Mouse (Mus musculus): ENCODE data around the gene Ubb. TPM values are rescaled to one million over a fixed set of nuclear protein-coding genes. Genes with fewer than 3 reads are reported as not detected.
A peak's percentile ranks its signal among the peaks of the same experiment; 100 is the strongest.

Ubb gene
- polyA plus RNA-seq, 2 experiments, result 1,031 to 1,383 TPM

- peak in 2 of 3 experiments; percentile 34 to 61 for DNase-seq (ENCODE audit: low read depth in 3 of 3, low spot score in 3 of 3)
- Histone ChIP-seq H3K9me3 (ENCODE audit: control insufficient read depth, low read length) (no peaks in the 10 kb centered on the region), H3K9ac (replicated peaks) (peak overlapping the region; percentile 98), H3K27me3 (ENCODE audit: control insufficient read depth, insufficient read depth, low read length) (no peaks in the 10 kb centered on the region), H3K4me1 (replicated peaks; ENCODE audit: control insufficient read depth in 2 of 2, insufficient read depth in 2 of 2, low read length in 1 of 2) (peaks cover 21 to 22% of the 10 kb centered on the region in 2 experiments), H3K4me3 (ENCODE audit: insufficient read depth in 1 of 2, low read depth in 2 of 2, low read length in 2 of 2) (peak overlapping the region; percentile 67 to 91; a peak in 3 of 4 replicates), H3K36me3 (replicated peaks; ENCODE audit: control insufficient read depth, insufficient read depth, low read depth) (peaks cover 18% of the 10 kb centered on the region), H3K4me2 (ENCODE audit: low read depth) (peak overlapping the region; percentile 100), H3K27ac (peak overlapping the region; percentile 98)
- ATAC-seq (ENCODE audit: insufficient read depth), result peak; percentile 26; the same call in 1 of the 2 replicates
- WGBS (ENCODE audit: insufficient replicate concordance), result 19% methylated on average over 5 of the region's 5 CpGs
- TF ChIP-seq EP300 (IDR thresholded peaks at IDR 0.05; ENCODE audit: low read depth) (no peak), CTCF (IDR thresholded peaks at IDR 0.05; ENCODE audit: low read depth) (no peak)
These were observed 1.2 kb upstream of the Ubb start for GRCm38 (mm10) chr11:62549782-62550181.

GRCm38 (mm10) chr11:62550227-62550685, 715 bp upstream of the Ubb start:
- TF ChIP-seq EP300 (IDR thresholded peaks at IDR 0.05; ENCODE audit: low read depth), result peak; percentile 57; the same call in 1 of the 2 replicates
- no peak for TF ChIP-seq CTCF (IDR thresholded peaks at IDR 0.05; ENCODE audit: low read depth)
- peak overlapping the region; percentile 67 to 91 for H3K4me3 ChIP-seq (ENCODE audit: insufficient read depth in 1 of 2, low read depth in 2 of 2, low read length in 2 of 2)
- peaks cover 23% of the 10 kb centered on the region for H3K36me3 ChIP-seq (replicated peaks; ENCODE audit: control insufficient read depth, insufficient read depth, low read depth)
- H3K9me3 ChIP-seq (ENCODE audit: control insufficient read depth, low read length), result no peaks in the 10 kb centered on the region
- peak overlapping the region; percentile 98 for H3K9ac ChIP-seq (replicated peaks)
- peak; percentile 68 for ATAC-seq (ENCODE audit: insufficient read depth)
- H3K4me1 ChIP-seq (replicated peaks; ENCODE audit: control insufficient read depth in 2 of 2, insufficient read depth in 2 of 2, low read length in 1 of 2), result peaks cover 21 to 24% of the 10 kb centered on the region in 2 experiments
- under 1% methylated on average over 11 of the region's 11 CpGs for WGBS (ENCODE audit: insufficient replicate concordance)
- peak overlapping the region; percentile 100 for H3K4me2 ChIP-seq (ENCODE audit: low read depth)
- peak; percentile 84 to 88 (median 87) for DNase-seq (ENCODE audit: low read depth in 3 of 3, low spot score in 3 of 3)
- H3K27ac ChIP-seq, result peak overlapping the region; percentile 98
- no peaks in the 10 kb centered on the region for H3K27me3 ChIP-seq (ENCODE audit: control insufficient read depth, insufficient read depth, low read length)

GRCm38 (mm10) chr11:62551226-62552119, 502 bp downstream of the Ubb start:
- ATAC-seq (ENCODE audit: insufficient read depth) (peak; percentile 83), DNase-seq (ENCODE audit: low read depth in 3 of 3, low spot score in 3 of 3) (peak; percentile 77 to 80 (median 79))
- H3K4me3 ChIP-seq (ENCODE audit: insufficient read depth in 1 of 2, low read depth in 2 of 2, low read length in 2 of 2), result peak overlapping the region; percentile 87 to 91
- H3K4me2 ChIP-seq (ENCODE audit: low read depth), result peak overlapping the region; percentile 100
- peaks cover 26% of the 10 kb centered on the region for H3K36me3 ChIP-seq (replicated peaks; ENCODE audit: control insufficient read depth, insufficient read depth, low read depth)
- peaks cover 21 to 24% of the 10 kb centered on the region in 2 experiments for H3K4me1 ChIP-seq (replicated peaks; ENCODE audit: control insufficient read depth in 2 of 2, insufficient read depth in 2 of 2, low read length in 1 of 2)
- H3K27ac ChIP-seq, result peak overlapping the region; percentile 84
- TF ChIP-seq EP300 (IDR thresholded peaks at IDR 0.05; ENCODE audit: low read depth) (peak; percentile 54), CTCF (IDR thresholded peaks at IDR 0.05; ENCODE audit: low read depth) (no peak)
- WGBS (ENCODE audit: insufficient replicate concordance), result under 1% methylated on average over 58 of the region's 58 CpGs
- no peaks in the 10 kb centered on the region for H3K27me3 ChIP-seq (ENCODE audit: control insufficient read depth, insufficient read depth, low read length)
- peak overlapping the region; percentile 95 for H3K9ac ChIP-seq (replicated peaks)
- H3K9me3 ChIP-seq (ENCODE audit: control insufficient read depth, low read length), result no peaks in the 10 kb centered on the region

GRCm38 (mm10) chr11:62553186-62553585, 2.2 kb downstream of the Ubb start:
- no peak overlapping the region for H3K27ac ChIP-seq
- H3K36me3 ChIP-seq (replicated peaks; ENCODE audit: control insufficient read depth, insufficient read depth, low read depth), result peaks cover 26% of the 10 kb centered on the region
- peak overlapping the region; percentile 35 for H3K9ac ChIP-seq (replicated peaks)
- H3K4me2 ChIP-seq (ENCODE audit: low read depth), result peak overlapping the region; percentile 80
- ATAC-seq (ENCODE audit: insufficient read depth) (no peak), DNase-seq (ENCODE audit: low read depth in 3 of 3, low spot score in 3 of 3) (no peak)
- H3K4me3 ChIP-seq (ENCODE audit: insufficient read depth in 1 of 2, low read depth in 2 of 2, low read length in 2 of 2), result peak overlapping the region; percentile 31 to 55
- H3K4me1 ChIP-seq (replicated peaks; ENCODE audit: control insufficient read depth in 2 of 2, insufficient read depth in 2 of 2, low read length in 1 of 2), result peaks cover 21 to 24% of the 10 kb centered on the region in 2 experiments
- H3K27me3 ChIP-seq (ENCODE audit: control insufficient read depth, insufficient read depth, low read length), result no peaks in the 10 kb centered on the region
- TF ChIP-seq EP300 (IDR thresholded peaks at IDR 0.05; ENCODE audit: low read depth) (no peak), CTCF (IDR thresholded peaks at IDR 0.05; ENCODE audit: low read depth) (no peak)
- 30% methylated on average over 1 of the region's 1 CpGs for WGBS (ENCODE audit: insufficient replicate concordance)
- H3K9me3 ChIP-seq (ENCODE audit: control insufficient read depth, low read length), result no peaks in the 10 kb centered on the region

GRCm38 (mm10) chr11:62553633-62554032, 2.7 kb downstream of the Ubb start:
- Histone ChIP-seq H3K4me3 (ENCODE audit: insufficient read depth in 1 of 2, low read depth in 2 of 2, low read length in 2 of 2) (peak overlapping the region; percentile 31 to 55), H3K27me3 (ENCODE audit: control insufficient read depth, insufficient read depth, low read length) (no peaks in the 10 kb centered on the region), H3K9ac (replicated peaks) (peak overlapping the region; percentile 35), H3K27ac (no peak overlapping the region), H3K36me3 (replicated peaks; ENCODE audit: control insufficient read depth, insufficient read depth, low read depth) (peaks cover 26% of the 10 kb centered on the region), H3K4me2 (ENCODE audit: low read depth) (peak overlapping the region; percentile 80), H3K4me1 (replicated peaks; ENCODE audit: control insufficient read depth in 2 of 2, insufficient read depth in 2 of 2, low read length in 1 of 2) (peaks cover 21 to 24% of the 10 kb centered on the region in 2 experiments), H3K9me3 (ENCODE audit: control insufficient read depth, low read length) (no peaks in the 10 kb centered on the region)
- no peak for TF ChIP-seq EP300 (IDR thresholded peaks at IDR 0.05; ENCODE audit: low read depth)
- TF ChIP-seq CTCF (IDR thresholded peaks at IDR 0.05; ENCODE audit: low read depth), result no peak
- DNase-seq (ENCODE audit: low read depth in 3 of 3, low spot score in 3 of 3) (no peak), ATAC-seq (ENCODE audit: insufficient read depth) (no peak)
- 68% methylated on average over 5 of the region's 5 CpGs for WGBS (ENCODE audit: insufficient replicate concordance)

All from liver, embryonic 14.5 days (tissue).